Mouse (Mus musculus): ENCODE measurements around the gene Erc2. TPM values are rescaled to one million over a fixed set of nuclear protein-coding genes. Genes with fewer than 3 reads are reported as not detected.
A peak's percentile ranks its signal among the peaks of the same experiment; 100 is the strongest.

Gene Erc2
- total RNA-seq, 2 experiments from 2014 or later: 0.28 to 0.54 TPM

GRCm38 (mm10) chr14:27759069-27759628 is 136.9 kb downstream of the Erc2 start:
- intact Hi-C loops (cut with DNase I): no loop called here

DNA sequence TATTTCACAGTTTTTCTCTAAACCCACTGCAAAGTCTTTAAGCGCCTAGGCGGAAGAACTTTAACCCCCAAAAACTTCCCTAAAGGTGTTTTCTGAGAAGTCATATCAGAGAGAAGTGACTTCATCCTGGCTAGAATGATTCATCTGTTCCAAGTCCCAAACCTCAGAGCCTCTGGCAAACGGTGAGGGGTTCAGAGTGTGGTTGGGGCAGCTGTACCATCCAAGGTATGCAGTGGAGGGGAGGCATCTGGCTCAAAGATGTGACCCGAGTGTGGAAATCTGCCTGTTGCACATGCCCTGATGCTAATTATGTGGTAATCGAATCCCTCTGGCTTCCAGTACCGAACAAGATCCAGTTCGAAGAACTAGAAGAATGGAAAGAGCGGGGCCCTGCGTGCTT is 137.8 kb downstream of the Erc2 start:
- intact Hi-C loops (cut with DNase I): no loop called here
- no peak for DNase-seq

More at GRCm38 (mm10) chr14:27759069-27759628, 136.9 kb downstream of the Erc2 start:
- no peak for DNase-seq

- intact Hi-C loops (cut with DNase I): no loop called here
- DNase-seq: no peak
These were observed 153.1 kb downstream of the Erc2 start for GRCm38 (mm10) chr14:27775367-27775766.

DNA sequence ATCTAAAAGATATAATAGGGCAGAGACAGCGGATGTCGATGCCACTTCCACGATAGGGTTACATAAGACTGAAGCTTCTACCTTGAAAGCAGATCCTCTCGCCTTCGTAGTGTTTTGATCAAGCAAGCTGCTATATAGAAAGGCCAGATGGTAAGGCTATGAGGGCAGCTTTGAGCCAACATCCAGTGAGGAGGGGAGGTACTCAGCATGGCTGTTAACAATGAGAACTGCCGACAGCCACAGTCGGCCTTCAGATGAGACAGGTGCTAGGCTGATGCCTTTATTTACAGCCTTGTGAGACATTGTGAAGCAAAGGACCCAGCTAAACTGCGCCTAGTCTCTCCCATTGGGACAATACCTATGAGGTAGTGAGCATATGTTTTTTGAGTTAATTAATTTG is 156.3 kb downstream of the Erc2 start:
- DNase-seq: no peak
- intact Hi-C loops (cut with DNase I): no loop called here

- intact Hi-C loops (cut with DNase I): no loop called here
- DNase-seq: no peak
These were observed 156.9 kb downstream of the Erc2 start for GRCm38 (mm10) chr14:27778982-27779701.

GRCm38 (mm10) chr14:27781221-27781620 is 159.0 kb downstream of the Erc2 start:
- intact Hi-C loops (cut with DNase I): no loop called here
- no peak for DNase-seq

GRCm38 (mm10) chr14:27784826-27785225 is 162.6 kb downstream of the Erc2 start:
- no peak for DNase-seq
- intact Hi-C loops (cut with DNase I): no loop called here

DNA sequence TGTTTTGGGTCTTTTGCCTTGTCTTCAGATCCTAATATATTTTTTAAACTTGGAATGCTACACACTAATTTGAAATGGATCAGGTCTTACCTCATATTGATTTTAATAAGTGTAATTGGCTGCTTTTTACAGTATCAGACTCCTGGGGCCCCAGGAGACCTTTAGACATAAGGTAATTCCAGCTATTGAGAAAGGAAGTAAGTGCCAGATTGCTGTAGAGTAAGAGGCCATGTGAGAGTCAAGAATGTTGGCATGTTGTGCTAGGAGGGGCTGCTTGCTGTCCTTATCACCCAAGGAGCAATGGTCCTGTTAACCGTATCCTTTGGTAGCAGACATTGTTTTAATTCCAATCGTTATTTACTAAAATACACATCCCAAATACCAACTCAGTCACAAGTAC is 163.3 kb downstream of the Erc2 start:
- intact Hi-C loops (cut with DNase I): no loop called here

GRCm38 (mm10) chr14:27789066-27789898 is 167.1 kb downstream of the Erc2 start:
- intact Hi-C loops (cut with DNase I): no loop called here
- DNase-seq: no peak

More for the DNA sequence above, 163.3 kb downstream of the Erc2 start:
- no peak for DNase-seq

- intact Hi-C loops (cut with DNase I): no loop called here
These were observed 176.1 kb downstream of the Erc2 start for GRCm38 (mm10) chr14:27798184-27798934.

DNA sequence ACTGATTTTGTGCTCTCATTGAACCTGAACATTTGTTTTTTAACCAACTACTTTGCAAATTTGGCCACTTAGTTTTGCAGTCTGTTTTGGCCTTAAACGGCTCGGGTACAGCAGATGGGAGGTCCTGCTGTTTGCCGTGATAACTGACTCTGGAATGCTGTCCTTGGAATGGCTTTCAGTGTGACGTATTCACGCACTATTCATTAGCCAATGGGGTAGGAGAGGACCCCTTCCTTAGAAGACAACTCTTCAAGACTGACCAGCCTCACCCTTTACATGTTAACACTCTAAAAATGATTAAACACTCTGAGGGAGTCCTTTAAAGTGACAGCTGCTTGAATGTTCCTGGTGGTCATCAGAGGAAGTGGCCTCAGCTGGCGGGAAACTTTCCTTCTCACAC is 178.5 kb downstream of the Erc2 start:
- intact Hi-C loops (cut with DNase I): no loop called here
- DNase-seq: peak in 1 of 2 experiments; percentile 5

More at GRCm38 (mm10) chr14:27798184-27798934, 176.1 kb downstream of the Erc2 start:
- DNase-seq: no peak

DNA sequence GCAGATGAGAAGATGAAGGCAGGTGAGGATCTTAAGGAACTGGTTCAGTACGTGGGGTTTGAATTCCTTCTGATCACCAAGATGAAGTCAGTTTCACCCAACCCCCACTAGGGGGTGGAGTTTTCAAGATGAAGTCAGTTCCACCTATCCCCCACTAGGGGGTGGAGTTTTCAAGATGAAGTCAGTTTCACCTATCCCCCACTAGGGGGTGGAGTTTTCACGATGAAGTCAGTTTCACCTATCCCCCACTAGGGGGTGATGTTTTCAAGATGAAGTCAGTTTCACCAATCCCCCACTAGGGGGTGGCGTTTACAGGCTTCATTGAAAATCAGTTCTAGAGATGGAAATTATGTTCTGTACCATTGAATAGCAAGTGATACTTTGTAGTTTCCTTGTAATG is 181.7 kb downstream of the Erc2 start:
- no peak for DNase-seq
- intact Hi-C loops (cut with DNase I): no loop called here

- no peak for DNase-seq
- intact Hi-C loops (cut with DNase I): loop anchor here (5.0 kb wide), 2 partner anchors 282 to 1637 kb away; no protein-coding TSS in a partner anchor
These were observed 182.8 kb downstream of the Erc2 start for GRCm38 (mm10) chr14:27805064-27805463.

- intact Hi-C loops (cut with DNase I): loop anchor here (1.0 to 5.0 kb wide), 5 partner anchors 279 to 1634 kb away; no protein-coding TSS in a partner anchor
- peak; percentile 37 to 58 for DNase-seq
These were observed 185.9 kb downstream of the Erc2 start for GRCm38 (mm10) chr14:27808080-27808479.

DNA sequence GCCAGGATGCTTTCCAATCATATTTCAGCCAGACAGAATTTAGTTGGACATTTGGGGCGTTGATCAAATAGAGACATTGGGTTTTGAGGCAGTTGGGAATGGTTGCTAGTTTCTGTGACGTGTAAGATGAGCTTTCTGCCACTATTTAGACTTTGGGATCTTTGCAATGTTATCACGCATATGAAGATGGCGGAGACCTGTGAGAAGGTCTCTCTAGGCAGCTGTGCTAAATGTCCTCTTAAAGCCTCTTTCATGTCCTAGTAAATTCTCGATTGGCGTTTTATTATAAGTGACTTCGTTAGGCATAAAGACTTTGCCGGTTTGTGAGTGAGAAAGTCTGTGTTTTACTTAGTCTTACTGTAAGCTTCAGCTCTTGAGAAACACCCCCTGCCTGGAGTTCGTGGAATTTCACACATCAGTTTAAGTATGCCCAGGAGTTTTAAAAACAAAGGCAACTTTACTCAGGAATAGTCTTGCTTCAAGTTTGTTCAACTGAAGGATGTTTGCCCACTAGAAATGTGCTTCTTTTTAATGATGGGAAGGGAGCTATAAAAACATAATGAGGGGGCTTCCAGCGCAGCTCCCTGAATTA is 186.4 kb downstream of the Erc2 start:
- no peak for DNase-seq
- intact Hi-C loops (cut with DNase I): loop anchor here (1.0 to 5.0 kb wide), 5 partner anchors 279 to 1634 kb away; no protein-coding TSS in a partner anchor

DNA sequence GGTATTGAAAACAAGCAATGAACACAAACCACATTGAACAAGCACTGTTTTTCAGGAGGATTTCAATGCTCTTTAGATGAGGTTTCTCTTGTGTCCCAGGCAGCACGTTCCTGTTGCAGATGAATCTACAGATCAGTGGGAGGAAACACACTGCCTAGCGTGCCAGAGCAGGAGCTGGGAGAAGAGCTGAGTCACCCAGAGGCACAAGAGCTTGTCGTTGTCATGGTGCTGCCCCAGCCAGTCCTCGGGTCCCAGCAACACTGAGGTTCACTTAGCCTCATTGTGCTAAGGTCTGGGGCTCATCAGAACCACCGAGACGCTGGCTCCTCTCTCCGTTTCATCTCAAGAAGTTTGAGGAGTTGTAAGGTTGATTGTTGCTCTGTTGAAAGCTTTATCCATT is 188.6 kb downstream of the Erc2 start:
- no peak for DNase-seq
- intact Hi-C loops (cut with DNase I): loop anchor here (1.0 kb wide), 1 partner anchor 13 kb away; no protein-coding TSS in a partner anchor

DNA sequence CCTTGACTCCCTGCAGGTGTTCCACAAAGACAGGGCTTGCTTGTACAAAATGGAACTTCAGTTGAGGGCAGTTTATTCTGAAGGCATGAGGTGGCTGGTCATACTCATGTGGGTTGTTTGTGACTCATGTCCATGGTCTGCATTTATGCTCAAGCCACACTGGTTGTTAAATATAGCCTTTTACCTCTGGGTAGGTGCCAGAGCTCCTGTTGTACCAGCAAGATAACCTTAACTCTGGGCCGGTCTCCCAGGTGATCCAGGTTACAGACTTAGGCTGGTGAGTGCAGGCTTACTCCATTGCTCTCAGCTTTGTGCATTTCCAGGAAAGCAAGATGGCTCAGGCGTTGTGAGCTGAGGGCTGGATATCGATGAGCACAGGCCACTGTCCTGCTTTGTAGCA is 189.4 kb downstream of the Erc2 start:
- intact Hi-C loops (cut with DNase I): loop anchor here (1.0 kb wide), 1 partner anchor 12 kb away; no protein-coding TSS in a partner anchor
- DNase-seq: peak in 1 of 2 experiments; percentile 10

GRCm38 (mm10) chr14:27815739-27816138 is 193.5 kb downstream of the Erc2 start:
- intact Hi-C loops (cut with DNase I): no loop called here
- DNase-seq: no peak

DNA sequence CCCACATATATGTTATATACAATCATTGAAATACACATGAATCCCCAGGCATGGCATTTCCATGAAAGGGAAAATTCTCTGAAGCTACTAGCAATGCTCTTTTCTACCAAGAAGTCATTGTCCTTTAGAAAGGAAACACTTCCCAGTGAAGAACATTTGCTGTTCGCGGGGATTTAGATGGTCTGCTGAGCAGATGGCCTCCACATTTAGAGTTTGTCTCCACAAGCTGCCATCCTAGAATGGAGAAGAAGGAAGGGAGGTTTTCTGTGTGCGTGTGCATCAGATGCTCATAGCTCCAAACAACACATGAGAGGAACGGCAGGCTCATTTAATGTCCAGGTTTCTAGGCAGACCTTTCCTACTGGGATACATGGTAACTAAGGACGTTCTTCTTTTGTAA is 196.8 kb downstream of the Erc2 start:
- intact Hi-C loops (cut with DNase I): no loop called here
- no peak for DNase-seq

- intact Hi-C loops (cut with DNase I): no loop called here
These were observed 199.6 kb downstream of the Erc2 start for GRCm38 (mm10) chr14:27821801-27822200.

More at GRCm38 (mm10) chr14:27821801-27822200, 199.6 kb downstream of the Erc2 start:
- no peak for DNase-seq
